Mouse (Mus musculus): ENCODE measurements around the gene Prkd1. TPM values are rescaled to one million over a fixed set of nuclear protein-coding genes. Genes with fewer than 3 reads are reported as not detected.
"Not testable (repeated sequence)": the region's sequence is repeated elsewhere in the genome, so short reads cannot be mapped to it uniquely, and the experiment has no call there.

Gene Prkd1
- polyA plus RNA-seq (2017; shearing (Covaris generic)): not detected

DNA sequence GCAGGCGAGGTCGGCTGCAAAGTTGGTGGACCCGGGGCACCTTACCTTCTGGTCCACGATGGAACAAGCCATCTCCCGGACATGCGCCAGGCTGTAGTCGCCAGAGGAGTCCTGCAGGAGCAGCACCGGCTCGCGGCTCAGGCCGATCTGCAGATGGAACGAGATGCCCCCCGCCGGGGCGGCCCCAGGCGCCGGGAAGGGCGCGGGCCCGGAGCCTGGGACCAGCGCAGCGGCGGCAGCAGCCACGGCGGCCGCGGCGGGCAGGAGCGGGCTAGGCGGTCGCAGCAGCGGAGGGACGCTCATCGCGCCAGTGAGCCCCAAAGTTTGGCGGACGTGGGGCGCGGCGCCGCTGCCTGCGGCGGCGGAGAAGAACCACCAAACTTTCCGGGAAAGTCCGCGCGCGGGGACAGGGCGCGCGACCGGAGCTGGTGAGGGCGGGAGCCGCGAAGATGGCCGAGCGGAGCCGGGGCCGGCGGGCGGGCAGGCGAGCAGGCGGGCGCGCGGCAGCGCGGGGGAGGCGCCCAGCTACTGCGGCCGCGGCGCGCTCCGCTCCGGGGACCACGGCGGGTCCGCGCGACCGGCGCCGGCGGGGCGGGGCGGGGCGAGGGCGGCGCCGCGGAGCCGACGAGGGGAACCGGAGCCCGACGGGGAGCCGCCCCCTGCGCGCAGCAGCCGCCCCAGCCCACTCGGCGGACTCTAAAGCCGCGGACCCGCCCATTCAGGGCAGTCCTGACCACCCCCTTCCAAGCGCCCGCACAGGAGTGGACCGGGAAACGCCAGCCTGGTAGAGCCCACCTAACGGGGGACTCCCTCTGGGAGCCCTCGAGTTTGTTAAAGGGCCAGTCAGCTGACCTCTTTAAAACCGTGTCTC lies at the start of gene Prkd1:
Gene Prkd1 (minus strand): TSS at position 428 of the 871 bp plus-strand sequence.
- ATAC-seq: no peak

DNA sequence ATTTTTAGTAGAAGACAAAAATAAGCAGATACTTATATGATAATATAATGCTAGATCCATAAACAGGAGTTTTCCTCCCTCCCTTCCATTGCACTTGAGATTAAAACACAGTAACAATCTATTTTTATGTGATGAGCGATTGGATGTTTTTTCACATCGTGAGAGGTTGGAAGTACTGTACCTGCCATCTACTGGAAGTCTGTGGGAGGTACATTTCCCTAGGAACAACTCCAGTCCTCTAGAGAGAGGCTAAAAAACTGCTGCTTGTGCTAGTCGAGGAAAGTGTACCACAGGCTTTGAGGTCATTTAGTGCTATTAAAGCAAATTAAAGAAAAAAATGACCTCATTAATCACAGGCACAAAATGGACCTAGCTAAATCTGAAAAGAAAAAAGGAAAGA lies 48.6 kb upstream of the Prkd1 start:
- ATAC-seq: no peak

DNA sequence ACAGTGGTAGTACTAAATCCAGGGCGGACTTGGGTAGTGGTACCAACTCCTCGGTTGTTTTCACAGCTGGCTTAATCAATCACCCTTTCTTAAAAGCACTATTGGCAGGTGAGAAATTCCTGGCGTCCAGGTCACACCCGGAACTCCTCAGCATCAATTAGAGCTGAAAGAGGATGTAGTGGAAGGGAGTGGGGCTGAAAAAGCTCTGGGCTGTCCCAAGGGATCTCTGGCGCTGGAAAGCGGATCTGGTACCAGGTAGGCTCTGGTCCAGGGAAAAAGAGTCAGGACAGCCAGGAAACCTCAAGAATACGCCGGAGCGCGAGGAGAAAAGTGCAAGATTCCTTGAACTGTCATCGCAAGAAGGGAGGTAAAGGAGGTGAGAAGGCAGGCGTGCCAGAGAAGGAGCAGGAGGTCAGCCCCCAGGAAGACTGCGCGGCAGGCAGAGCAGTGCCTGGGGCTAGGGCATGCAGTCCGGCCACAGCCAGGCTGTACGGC lies 675 bp downstream of the Prkd1 start:
- no peak for ATAC-seq

DNA sequence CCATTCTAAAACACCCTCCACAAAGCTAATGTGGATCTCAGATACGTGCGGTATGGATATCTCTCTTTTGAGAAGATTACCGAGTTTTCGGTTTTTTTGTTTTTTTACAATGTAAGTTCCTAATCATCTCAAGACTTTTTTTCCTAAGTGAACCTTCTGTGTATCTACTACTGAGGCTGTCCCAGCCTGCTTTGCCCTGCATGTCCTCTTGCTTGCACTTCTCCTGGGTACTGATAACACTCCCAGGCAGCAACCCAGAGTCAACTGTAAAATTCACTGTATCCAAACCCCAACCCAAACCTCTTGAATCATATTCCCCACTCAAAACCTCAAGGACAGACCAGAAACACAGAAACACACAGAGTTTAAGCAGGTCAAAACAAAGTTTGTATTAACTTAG lies 2.0 kb downstream of the Prkd1 start:
- ATAC-seq: no peak

DNA sequence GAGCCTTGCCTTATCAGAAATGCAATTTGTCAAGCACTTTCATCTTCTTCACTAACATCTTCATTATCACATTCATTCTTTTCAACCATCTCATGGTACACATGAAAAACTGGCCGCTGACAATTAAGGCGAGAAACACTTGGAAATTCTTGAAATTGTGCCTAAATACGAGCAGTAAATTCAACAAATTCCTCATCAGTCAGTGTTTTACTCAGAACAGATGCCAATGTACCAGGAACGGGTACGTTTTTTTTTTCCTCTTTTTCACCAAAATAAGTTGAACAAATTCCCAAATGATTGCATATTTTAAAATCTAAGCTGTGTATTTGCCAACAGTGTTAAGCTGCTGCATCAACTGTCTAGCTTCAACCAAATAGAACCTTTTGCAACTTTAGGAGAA lies 6.2 kb downstream of the Prkd1 start:
- no peak for ATAC-seq

DNA sequence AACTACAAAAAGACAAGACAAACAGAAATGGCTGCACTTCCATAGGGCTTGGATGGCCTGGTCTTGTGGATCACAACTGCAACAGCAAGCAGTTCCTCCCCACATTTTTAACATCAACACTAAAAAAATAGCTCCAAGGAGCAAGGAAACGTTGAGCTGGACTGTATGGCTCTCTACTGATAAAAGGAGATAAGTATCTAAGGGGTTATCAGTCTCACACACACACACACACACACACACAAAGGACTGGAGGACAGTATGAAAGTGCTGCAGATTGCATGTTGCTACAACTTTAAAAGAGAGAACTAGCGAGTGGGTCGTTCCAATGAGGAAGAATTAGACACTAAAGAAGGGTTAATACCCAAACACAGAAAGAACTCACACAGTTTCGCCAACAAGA lies 8.7 kb downstream of the Prkd1 start:
- ATAC-seq: no peak

DNA sequence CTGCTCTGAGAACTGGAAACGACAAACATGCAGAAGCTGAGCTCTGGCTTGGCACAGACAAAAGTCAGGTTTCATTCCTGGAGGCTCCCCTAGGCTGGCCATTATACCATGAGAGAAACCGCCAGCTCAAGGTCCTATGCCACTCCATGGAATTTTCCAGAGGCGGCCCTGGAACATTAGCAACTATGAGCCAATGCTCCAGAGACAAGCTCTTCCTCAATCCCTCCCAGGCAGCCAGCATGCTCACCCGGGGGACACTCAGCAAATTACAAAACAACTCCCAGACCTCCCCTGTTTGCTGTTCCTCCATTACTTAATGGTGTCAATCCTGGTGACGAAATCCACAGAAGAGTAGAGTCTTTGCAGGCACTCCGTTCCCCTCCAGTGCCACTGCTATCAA lies 14.5 kb downstream of the Prkd1 start:
- ATAC-seq: no peak

DNA sequence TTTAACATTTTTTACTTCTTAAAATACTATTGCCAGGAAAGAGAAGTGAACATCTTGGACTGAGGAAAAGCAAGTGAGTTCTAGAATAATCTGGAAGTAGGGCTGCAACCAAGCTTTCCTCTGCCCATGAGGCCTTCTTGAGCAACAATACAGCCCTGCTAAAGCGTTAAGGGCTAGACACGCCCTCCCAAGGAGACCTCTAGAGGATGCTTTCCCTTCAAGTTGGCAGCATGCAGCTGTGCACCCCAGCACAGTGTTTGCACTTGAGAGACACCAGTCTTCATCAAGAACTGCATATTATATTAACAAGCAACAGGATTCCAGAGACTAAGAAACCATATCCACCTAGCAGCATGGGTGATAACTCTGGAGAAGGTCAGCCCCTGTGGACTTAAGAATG lies 22.8 kb downstream of the Prkd1 start:
- not testable (repeated sequence) for ATAC-seq

DNA sequence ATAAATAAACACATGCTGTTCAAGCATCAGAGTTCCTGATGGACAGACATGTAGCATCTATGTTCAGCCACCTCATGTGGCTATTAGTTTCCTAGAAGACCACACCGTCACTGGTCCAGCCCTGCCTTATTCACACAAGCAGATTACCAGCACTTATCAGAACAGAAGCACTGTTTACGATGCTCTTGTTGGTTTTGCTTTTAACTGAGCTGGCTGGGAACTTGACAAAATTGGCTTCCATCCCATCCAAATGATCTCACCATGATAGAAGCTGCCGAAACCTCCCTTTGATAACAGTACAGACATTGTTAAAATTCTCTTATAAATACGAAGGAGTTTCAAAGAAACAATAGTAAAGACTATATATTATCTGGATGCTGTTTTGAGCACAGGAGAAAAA lies 24.7 kb downstream of the Prkd1 start:
- ATAC-seq: no peak

DNA sequence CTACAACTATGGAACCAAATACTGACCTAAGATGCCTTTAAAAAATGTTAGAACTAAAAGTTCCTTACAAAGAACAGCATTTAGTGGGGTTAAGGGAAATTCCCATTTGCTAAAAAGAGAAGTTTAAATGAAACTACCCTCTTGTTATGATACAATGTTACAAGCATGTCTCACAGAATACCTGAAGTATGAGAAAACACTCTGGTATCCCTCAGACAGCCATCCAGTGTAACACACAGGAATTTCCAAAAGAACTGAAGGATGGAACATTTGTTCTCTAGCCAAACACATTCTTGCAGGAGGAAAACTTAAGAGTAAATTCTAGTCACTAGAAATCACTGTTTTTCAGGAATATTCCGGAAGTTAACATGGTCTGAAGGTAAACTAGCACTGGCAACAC lies 33.0 kb downstream of the Prkd1 start:
- no peak for ATAC-seq

DNA sequence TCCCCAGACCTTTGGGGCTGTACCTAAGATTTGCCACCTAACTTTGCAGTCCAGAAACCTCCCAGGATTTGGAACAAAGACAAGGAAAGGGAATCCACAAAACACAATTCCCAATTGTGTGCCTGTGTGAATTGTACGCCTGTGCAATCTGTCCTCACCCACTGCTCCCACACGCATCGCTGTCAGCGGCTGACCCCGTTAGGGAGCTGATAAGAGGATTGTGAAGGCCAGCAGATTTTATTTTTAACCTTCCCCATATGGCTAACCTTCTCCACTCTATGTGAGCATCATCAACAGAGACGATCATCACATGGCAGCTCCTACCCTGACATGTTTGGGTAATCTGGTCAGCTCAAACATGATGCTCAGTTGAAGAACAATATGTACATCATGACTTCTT lies 34.6 kb downstream of the Prkd1 start:
- ATAC-seq: no peak

DNA sequence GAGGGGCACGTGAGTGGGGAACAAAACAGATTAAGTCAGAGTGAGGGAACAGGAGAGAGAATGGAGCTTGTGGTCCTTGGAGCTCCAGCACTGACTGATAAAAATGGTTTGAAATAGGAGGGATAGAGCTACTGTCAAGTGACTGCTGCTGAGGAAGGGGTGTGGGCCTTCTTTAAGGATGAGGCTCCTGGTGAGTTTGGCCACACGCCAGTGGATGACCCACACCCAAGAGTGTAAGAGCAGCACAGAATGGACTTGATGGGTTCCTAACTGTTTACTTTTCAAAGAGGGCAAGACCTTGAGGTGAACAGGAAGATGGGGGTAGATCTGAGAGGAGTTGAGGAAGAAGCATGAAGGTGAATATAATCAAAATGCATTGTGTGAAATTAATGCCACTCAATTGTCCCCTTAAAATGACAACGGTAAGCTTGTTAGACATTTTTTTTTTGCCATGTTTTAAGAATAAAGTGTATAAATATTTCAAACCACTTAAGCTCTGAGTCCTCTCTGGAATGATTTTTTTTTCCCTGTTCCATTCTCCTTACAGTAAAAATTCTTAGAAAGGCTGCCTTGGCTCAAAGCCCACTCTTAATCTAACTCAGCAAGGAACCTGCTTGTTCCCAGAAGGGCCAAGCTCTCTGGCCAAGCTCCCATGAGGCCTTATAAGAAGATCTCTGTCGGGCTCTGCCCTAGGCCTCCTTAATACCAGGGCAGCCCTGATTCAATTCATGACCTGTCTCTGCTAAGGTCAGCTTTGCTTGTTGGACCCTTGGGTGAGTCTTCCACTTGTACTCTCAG lies 42.0 kb downstream of the Prkd1 start:
- no peak for ATAC-seq

DNA sequence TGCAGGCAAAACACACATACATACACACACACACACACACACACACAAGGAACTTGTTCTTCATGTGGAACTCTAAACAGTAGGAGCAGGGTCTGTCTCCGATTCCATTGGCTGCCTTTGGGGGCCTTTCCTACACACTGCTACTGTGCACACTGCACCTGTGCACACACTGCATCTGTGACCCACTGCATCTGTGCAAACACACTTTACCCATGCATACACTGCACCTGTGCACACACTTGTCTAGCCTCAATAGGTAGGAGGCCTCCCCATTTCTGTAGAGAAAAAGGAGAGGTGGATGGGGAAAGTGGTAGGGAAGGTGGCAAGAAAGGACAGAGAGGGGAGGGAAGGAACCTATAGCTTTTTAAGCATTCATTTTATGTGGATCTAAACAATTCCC lies 49.5 kb downstream of the Prkd1 start:
- no peak for ATAC-seq

DNA sequence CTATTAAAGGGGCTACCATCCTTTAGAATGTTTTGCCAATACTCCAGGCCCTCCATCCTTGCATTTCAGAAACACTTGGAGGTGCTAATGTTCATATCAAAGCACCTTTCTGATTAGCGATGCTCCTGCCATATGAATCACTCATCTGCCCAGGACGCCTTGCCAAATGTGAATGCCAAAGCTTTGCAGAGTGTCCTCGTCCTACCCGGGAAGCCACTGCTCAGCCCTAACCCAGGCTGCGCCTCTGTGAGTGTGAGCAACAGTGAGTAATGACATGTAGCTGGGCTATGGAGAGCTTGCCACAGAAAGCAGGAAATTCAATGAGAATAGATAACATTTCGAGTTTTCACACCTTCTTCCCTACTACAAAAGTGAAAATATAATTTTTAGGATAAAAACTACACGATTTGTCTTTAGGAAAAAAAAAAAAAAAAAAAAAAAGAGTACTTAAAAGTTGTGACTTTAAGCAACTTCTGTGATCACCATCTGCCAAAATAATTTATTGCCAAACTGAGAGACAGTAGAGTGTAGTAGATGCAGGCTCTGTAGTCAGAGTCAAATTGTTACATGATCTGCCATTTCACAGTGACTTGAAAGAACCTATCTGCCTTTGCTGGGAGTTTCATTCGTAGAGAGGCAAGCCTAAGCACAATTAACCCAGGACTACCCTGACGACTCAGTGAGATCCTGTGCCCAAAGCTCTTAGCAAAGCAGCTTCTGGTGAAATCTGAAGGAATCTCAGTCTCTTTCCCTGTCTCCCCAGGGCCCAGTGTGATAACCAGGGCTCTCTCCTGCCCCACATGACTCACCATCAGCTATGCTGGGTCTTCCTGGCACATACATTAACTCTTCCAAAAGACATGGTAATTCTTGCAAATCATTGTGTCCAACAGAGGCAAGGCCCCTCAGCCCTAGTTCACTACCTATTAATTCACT lies 50.6 kb downstream of the Prkd1 start:
- no peak for ATAC-seq

DNA sequence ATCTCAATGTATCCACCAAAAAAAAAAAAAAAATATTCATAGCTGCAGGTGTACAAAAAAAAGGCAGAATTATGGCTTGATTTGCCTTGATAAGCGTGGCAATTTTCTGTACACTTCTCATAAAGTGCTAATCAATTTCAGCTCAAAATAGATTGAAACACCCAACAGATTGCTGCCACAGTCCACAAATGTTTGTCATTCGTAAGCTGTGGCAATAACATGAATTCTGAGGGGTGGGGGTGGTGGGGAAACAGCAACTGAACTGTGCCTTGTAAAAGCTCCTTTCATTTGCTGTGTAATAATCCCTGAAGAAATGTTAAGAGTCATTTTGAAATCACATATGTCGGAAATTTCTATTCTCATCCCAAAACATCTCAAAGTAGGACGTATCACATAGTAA lies 51.4 kb downstream of the Prkd1 start:
- ATAC-seq: no peak

DNA sequence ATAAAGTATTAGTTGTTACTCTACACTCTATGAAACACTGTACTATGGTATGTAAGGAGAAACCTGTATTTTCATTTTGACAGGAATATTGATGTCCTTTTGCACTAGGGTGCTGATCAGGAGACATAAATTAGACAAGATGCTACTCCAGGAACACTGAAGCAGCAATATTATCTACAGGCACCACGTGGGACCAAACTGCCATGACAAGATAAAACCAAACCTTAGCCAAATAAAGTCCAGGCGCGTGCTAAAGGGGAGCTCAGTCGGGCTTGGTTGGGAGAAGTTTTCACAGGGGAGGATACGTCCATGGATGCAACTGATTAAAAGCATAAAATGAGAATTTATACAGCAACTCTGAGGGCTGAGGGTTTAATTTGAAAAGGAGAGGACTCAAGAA lies 53.1 kb downstream of the Prkd1 start:
- ATAC-seq: no peak

DNA sequence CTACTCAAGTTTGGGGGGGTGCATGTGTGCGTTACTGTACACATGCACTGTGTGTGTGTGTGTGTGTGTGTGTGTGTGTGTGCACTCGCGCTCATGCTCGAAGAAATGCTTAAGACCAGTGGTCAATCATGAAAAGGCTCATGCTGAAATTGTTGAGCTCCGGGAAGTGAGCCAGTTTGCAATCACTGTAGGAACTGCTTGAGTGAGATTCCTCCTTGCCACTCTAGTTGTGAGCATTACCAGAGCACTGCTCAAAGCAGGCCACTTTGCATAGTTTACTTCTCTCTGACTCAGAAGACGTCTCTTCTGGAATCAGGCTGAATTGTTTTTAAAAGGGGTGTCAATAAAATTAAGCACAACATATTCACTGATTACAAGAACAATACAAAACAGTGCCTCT lies 54.4 kb downstream of the Prkd1 start:
- no peak for ATAC-seq

DNA sequence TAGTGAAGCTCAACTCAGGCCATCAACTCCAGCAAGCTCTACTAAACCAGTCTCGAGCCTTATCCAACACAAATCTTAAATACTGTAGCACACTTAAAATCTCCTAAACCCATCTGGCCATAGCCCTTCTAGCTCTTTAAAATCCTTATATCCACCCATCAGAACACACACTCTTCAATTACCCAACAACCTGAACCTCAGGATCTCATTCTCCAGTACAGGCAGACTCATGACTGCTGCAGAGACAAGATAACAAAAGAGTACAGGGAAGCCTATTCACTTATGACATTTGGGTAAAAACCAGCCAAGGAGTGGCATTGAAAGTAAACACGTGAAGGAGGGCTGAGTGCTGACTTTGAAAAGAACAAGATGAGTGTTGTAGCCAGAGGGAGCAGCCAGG lies 55.4 kb downstream of the Prkd1 start:
- ATAC-seq: no peak

DNA sequence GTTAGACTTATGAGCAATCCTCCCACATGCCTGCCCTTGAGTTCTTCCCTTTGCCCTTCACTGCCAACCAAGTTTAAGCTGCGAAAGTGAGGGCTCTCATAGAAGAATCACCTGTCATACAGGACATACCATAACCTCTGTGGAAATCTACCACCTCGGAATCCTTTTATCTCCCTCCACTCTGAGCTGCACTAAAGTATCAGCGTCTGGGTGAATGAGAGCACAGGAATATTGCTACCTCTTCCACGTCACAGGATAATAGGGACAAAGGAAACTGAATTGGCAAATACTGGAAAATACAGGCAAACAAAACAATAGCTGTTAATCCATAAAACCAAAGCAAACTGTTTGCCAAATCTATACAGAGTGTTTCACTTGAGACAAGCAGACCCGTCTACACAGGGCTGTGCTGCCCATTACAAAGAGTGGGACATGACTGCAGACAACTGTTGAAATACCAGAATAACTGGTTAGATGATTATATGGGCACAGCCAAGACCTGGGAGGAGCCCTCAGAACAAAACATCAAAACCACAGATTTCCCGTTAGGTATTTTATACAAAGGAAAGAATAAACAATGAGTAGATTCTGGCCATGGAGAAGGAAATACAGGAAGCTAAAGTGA lies 60.6 kb downstream of the Prkd1 start:
- no peak for ATAC-seq

DNA sequence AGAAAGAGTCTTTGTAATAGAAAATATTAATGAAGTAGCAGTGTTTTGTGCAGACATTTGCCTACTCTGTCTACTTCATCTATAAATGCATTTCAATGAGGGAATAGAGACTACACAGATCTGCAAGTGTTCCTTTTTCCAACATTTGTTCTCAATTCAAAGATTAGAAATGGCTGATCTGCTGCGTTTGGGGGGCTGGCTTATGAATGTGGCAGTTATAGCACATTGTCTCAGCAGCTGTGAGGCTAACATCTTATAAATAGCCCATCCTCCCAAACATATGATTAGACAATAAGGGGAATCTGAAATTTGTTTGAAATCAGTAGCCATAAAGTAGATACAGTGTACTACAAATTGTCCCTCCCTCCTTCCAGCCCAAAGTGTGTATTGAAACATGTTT lies 83.7 kb downstream of the Prkd1 start:
- no peak for ATAC-seq

DNA sequence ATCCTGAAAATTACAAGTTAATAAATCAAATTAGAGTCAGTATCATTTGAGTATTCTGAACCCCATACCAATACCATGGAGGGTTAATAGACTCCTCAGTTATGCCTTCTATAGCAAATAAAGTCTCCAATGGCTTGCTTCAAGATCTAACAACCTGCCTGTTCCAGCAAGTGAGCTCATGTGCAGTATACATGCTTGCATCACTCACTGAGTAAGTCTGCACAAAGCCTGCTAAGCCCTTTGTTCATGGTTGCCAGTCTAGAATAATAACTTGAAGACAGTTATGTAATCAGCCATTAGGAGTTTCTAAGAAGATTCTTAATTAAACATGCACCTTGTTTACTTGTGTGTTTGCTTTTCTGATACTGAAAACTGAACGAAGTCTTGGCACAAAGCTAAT lies 88.4 kb downstream of the Prkd1 start:
- no peak for ATAC-seq

DNA sequence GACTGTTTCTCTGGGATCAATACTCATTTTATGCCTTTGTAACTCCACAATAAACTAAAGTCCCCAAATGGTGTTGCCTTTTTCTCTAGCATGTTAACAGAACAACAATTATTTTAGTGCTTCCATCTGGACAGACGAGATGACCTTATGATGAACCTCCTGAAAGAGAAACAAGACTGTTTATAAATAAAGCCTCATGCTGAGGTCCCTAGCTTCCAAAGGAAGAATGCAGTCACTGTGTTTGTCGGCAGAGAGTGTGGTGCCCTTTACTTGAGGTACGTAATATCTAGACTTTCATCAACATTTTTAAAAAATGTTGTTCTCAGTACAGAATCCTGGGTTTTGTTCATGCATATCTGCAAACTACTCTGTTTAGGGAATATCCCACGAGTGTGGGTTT lies 90.7 kb downstream of the Prkd1 start:
- no peak for ATAC-seq

Measured in CD4-positive, CD25-positive, alpha-beta regulatory T cell, adult 4 months (primary cell).